Mouse (Mus musculus) kidney, adult 2 months (tissue): ENCODE data around the gene Hsd11b1. TPM values are rescaled to one million over a fixed set of nuclear protein-coding genes. Genes with fewer than 3 reads are reported as not detected.

Experiments used
- DNase-seq: peaks from one replicate; pipeline ENCODE4 v3.0.0; 2021
- H3K27ac ChIP-seq: fragments of 200-500 bp; 2 replicates; pipeline ENCODE4 v1.5.1; 2012; ENCODE audit warnings: low read depth, low read length, control low read depth, inconsistent platforms; ENCODE audit not compliant: insufficient read depth
- H3K27me3 ChIP-seq: fragments of 200-500 bp; replicated peaks from 2 replicates; pipeline ENCODE4 v1.6.1; 2012; ENCODE audit warnings: mild to moderate bottlenecking, moderate library complexity, low read length, inconsistent platforms; ENCODE audit not compliant: control insufficient read depth, insufficient read depth
- H3K36me3 ChIP-seq: fragments of 200-500 bp; 2 replicates; pipeline ENCODE4 v1.6.1; 2012; ENCODE audit warnings: mild to moderate bottlenecking, moderate library complexity, low read length, inconsistent platforms; ENCODE audit not compliant: control insufficient read depth, insufficient read depth
- H3K4me1 ChIP-seq: fragments of 200-500 bp; 2 replicates; pipeline ENCODE4 v1.6.1; 2011; ENCODE audit warnings: low read length; ENCODE audit not compliant: control insufficient read depth, insufficient read depth
- H3K4me3 ChIP-seq: fragments of 200-500 bp; 2 replicates; pipeline ENCODE4 v1.5.1; 2011; ENCODE audit warnings: mild to moderate bottlenecking, low read depth, low read length, control low read depth; ENCODE audit not compliant: insufficient read depth
- CTCF ChIP-seq: fragments of 200-500 bp; conservative IDR thresholded peaks from 2 replicates; pipeline ENCODE4 v1.5.1; 2011; ENCODE audit warnings: low read depth, mild to moderate bottlenecking, control low read depth, low read length, moderate library complexity, mixed read lengths; ENCODE audit not compliant: insufficient read depth, insufficient read length
- POLR2A ChIP-seq: fragments of 200-500 bp; IDR thresholded peaks from one replicate; pipeline ENCODE4 v1.6.1; 2011; ENCODE audit warnings: low read depth, low read length, control low read depth
- WGBS: fragments of 180-500 bp; shearing (Covaris S2); methylation state at CpG from one replicate; pipeline ENCODE4 v1.1.7; 2018; 5-methylcytosine and 5-hydroxymethylcytosine counted together
- polyA plus RNA-seq: library from polyadenylated mRNA; depleted of rRNA; stranded (reverse); fragments of >200 nt; gene quantifications from 2 replicates; pipeline ENCODE4 v1.2.3, GENCODE M21; 2012

The Hsd11b1 gene
- polyA plus RNA-seq, 1 experiment = 136 TPM

DNA sequence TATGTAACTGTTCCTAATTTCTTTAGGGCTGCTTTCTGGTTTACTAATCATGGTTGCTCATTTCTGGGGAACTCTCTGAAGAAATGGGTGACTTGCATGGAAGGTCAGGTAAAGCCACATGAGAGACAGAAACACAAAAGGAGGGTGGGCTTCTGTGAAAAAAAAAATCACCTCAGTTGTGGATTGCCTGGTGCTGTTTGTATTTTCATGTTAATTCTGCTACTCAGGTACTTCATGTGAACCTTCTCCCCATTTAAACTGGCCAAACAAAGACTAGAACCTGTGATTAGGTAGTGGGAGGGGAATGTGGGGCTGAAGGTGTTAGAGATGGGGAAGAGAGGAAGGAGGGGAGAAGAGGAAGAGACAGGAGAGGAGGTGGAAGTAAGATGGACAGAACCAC lies 1.9 kb upstream of the Hsd11b1 start:
- TF ChIP-seq POLR2A (no peak), CTCF (no peak)
- Histone ChIP-seq H3K4me1 (peaks cover 3% of the 10 kb centered on the region; the same call in 1 of the 2 replicates), H3K36me3 (no peaks in the 10 kb centered on the region), H3K27me3 (no peaks in the 10 kb centered on the region), H3K4me3 (no peak overlapping the region), H3K27ac (no peak overlapping the region)
- no peak for DNase-seq

DNA sequence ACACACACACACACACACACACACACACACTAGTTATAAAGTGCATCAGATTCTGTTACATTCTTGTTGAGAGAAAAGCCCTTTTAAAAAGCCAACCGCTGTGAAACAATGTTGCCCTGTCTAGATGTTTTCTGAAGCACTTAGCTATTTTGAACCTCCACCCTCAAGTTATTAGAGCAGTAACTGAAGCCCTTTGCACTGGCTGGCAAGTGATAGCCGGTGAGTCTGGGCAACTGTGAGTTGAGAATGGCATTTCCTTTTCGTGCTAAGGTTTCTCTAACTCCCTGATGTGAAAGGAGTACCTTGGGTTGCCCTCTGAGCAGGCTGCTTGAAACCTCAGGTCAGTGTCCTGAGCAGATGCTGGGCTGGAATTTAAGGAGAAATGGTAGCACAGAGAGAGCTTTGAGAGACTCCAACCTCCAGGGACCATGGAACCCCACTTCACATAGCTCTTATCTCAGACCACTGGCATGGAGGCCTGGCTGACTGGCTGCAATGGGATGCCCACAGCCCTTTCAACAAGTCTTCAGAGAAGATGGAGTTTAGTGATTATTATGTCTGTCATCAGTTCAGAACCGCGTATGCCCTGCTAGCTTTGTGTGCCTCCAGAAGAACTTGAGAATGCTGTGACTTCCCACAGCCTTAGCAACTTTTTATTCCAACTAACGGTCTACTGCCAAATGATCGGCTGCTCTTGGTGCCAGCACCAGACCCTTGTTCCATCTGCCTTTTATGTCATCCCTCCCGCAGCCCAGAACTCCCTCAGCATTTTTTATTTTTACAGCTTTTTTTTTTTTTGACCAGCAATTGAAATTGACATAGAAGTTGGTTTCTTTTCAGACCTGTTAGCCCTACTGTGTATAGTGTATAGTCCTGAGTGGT lies 608 bp downstream of the Hsd11b1 start:
- Histone ChIP-seq H3K36me3 (no peaks in the 10 kb centered on the region), H3K4me1 (peaks cover 3% of the 10 kb centered on the region; the same call in 1 of the 2 replicates), H3K27me3 (no peaks in the 10 kb centered on the region), H3K4me3 (peak overlapping the region; percentile 5), H3K27ac (peak overlapping the region; percentile 20)
- WGBS = 62% methylated on average over 8 of the region's 8 CpGs
- TF ChIP-seq CTCF (no peak), POLR2A (no peak)
- DNase-seq = peak; percentile 47

GRCm38 (mm10) chr1:193261897-193262548 lies 1.9 kb downstream of the Hsd11b1 start:
- Histone ChIP-seq H3K27ac (peak overlapping the region; percentile 96), H3K27me3 (no peaks in the 10 kb centered on the region), H3K4me1 (peaks cover 3% of the 10 kb centered on the region; the same call in 1 of the 2 replicates), H3K4me3 (no peak overlapping the region), H3K36me3 (no peaks in the 10 kb centered on the region)
- DNase-seq = peak; percentile 88
- TF ChIP-seq CTCF (no peak), POLR2A (no peak)
- WGBS = 56% methylated on average over 7 of the region's 7 CpGs

GRCm38 (mm10) chr1:193259559-193259958 lies 4.3 kb downstream of the Hsd11b1 start:
- Histone ChIP-seq H3K36me3 (no peaks in the 10 kb centered on the region), H3K27ac (no peak overlapping the region), H3K4me1 (peaks cover 5% of the 10 kb centered on the region; the same call in 1 of the 2 replicates), H3K4me3 (no peak overlapping the region), H3K27me3 (no peaks in the 10 kb centered on the region)
- no peak for DNase-seq
- TF ChIP-seq POLR2A (no peak), CTCF (no peak)
- 83% methylated on average over 9 of the region's 9 CpGs for WGBS

GRCm38 (mm10) chr1:193256621-193257098 lies 7.2 kb downstream of the Hsd11b1 start:
- H3K27ac ChIP-seq = peak overlapping the region; percentile 58; the same call in 1 of the 2 replicates
- H3K27me3 ChIP-seq = no peaks in the 10 kb centered on the region
- no peaks in the 10 kb centered on the region for H3K36me3 ChIP-seq
- DNase-seq = peak; percentile 66
- no peak overlapping the region for H3K4me3 ChIP-seq
- TF ChIP-seq CTCF = no peak
- no peak for TF ChIP-seq POLR2A
- WGBS = 20% methylated on average over 5 of the region's 5 CpGs
- peaks cover 8% of the 10 kb centered on the region; the same call in 1 of the 2 replicates for H3K4me1 ChIP-seq

- Histone ChIP-seq H3K36me3 (no peaks in the 10 kb centered on the region), H3K27me3 (no peaks in the 10 kb centered on the region), H3K4me1 (peaks cover 12% of the 10 kb centered on the region; the same call in 1 of the 2 replicates), H3K27ac (peak overlapping the region; percentile 58; the same call in 1 of the 2 replicates), H3K4me3 (no peak overlapping the region)
- TF ChIP-seq POLR2A (no peak), CTCF (no peak)
- no peak for DNase-seq
Measured at GRCm38 (mm10) chr1:193256289-193256577, 7.6 kb downstream of the Hsd11b1 start.
